Mouse (Mus musculus) liver, embryonic 14.5 days (tissue): ENCODE results near the gene Mafg. TPM values are rescaled to one million over a fixed set of nuclear protein-coding genes. Genes with fewer than 3 reads are reported as not detected.

Experiments used
- ATAC-seq: fragments of 200-750 bp; cut with Nextera tagmentation; 2 replicates; pipeline ENCODE4 v1.8.0; 2017; ENCODE audit warnings: moderate number of reproducible peaks, mild to moderate bottlenecking, moderate library complexity; ENCODE audit not compliant: insufficient read depth
- DNase-seq, 3 experiments: peaks; one replicate each; pipeline ENCODE4 v3.0.0-alpha.2; 2012 to 2013; ENCODE audit warnings: low read depth in 3 of 3, low spot score in 3 of 3
- H3K27ac ChIP-seq: fragments of 300-500 bp; sonication (generic); 2 replicates; pipeline ENCODE4 v1.5.1; 2014; ENCODE audit warnings: moderate library complexity, mild to moderate bottlenecking, control low read depth, inconsistent platforms
- H3K27me3 ChIP-seq: fragments of 300-500 bp; sonication (generic); 2 replicates; pipeline ENCODE4 v1.6.1; 2014; ENCODE audit warnings: mild to moderate bottlenecking, low read length, moderate library complexity; ENCODE audit not compliant: control insufficient read depth, insufficient read depth
- H3K36me3 ChIP-seq: fragments of 300-500 bp; sonication (generic); replicated peaks from 2 replicates; pipeline ENCODE4 v1.6.1; 2014; ENCODE audit warnings: low read depth; ENCODE audit not compliant: control insufficient read depth, insufficient read depth
- H3K4me1 ChIP-seq, 2 experiments: fragments of 200-500 bp in 1 of 2; fragments of 300-500 bp in 1 of 2; sonication (generic) in 1 of 2; replicated peaks; 2 replicates each; pipeline ENCODE4 v1.6.1; 2012 to 2014; ENCODE audit warnings: antibody characterized with exemption in 1 of 2, inconsistent platforms in 1 of 2, low read length in 1 of 2; ENCODE audit not compliant: control insufficient read depth in 2 of 2, insufficient read depth in 2 of 2
- H3K4me2 ChIP-seq: fragments of 300-500 bp; sonication (generic); 2 replicates; pipeline ENCODE4 v1.6.1; 2014; ENCODE audit warnings: low read depth, mild to moderate bottlenecking, control low read depth, moderate library complexity
- H3K4me3 ChIP-seq, 2 experiments: fragments of 200-500 bp in 1 of 2; fragments of 300-500 bp in 1 of 2; sonication (generic) in 1 of 2; 2 replicates each; pipeline ENCODE4 v1.5.1; 2012 to 2014; ENCODE audit warnings: low read depth in 2 of 2, low read length in 2 of 2, mild to moderate bottlenecking in 2 of 2, control low read depth in 1 of 2, inconsistent platforms in 1 of 2, moderate library complexity in 1 of 2; ENCODE audit not compliant: insufficient read depth in 1 of 2
- H3K9ac ChIP-seq: fragments of 300-500 bp; sonication (generic); replicated peaks from 2 replicates; pipeline ENCODE4 v1.6.1; 2014; ENCODE audit warnings: mild to moderate bottlenecking, control low read depth, moderate library complexity
- H3K9me3 ChIP-seq: fragments of 300-500 bp; sonication (generic); 2 replicates; pipeline ENCODE4 v1.6.1; 2016; ENCODE audit warnings: low read length, mixed read lengths; ENCODE audit not compliant: control insufficient read depth
- CTCF ChIP-seq: IDR thresholded peaks from 2 replicates; pipeline ENCODE4 v1.5.1; 2016; ENCODE audit warnings: antibody characterized with exemption, low read depth, control low read depth
- EP300 ChIP-seq: IDR thresholded peaks from 2 replicates; pipeline ENCODE4 v1.6.1; 2016; ENCODE audit warnings: antibody characterized with exemption, low read depth
- WGBS: fragments of 180-500 bp; shearing (Covaris S2); extraction: QIAGEN DNeasy Blood & Tissue Kit; methylation state at CpG from one replicate; pipeline ENCODE4 v1.1.7; 2014; ENCODE audit not compliant: insufficient replicate concordance; 5-methylcytosine and 5-hydroxymethylcytosine counted together
- polyA plus RNA-seq, 2 experiments: library from polyadenylated mRNA; depleted of rRNA in 1 of 2; stranded (reverse) in 1 of 2; unstranded in 1 of 2; fragments of >200 nt; fragmentation: Nextera tagmentation in 1 of 2; extraction: Ambion mirVana in 1 of 2; gene quantifications; 2 replicates each; pipeline versions ENCODE4 v1.2.1 to v1.2.3; 2012 to 2014

The Mafg gene
- polyA plus RNA-seq, 2 experiments, result 20.9 to 30.9 TPM

- H3K36me3 ChIP-seq, result no peaks in the 10 kb centered on the region
- H3K4me1 ChIP-seq, result no peaks in the 10 kb centered on the region
- no peaks in the 10 kb centered on the region for H3K9me3 ChIP-seq
- ATAC-seq, result no peak
- no peak overlapping the region for H3K4me2 ChIP-seq
- no peak overlapping the region for H3K27ac ChIP-seq
- H3K4me3 ChIP-seq, result no peak overlapping the region
- no peak overlapping the region for H3K9ac ChIP-seq
- TF ChIP-seq CTCF (no peak), EP300 (no peak)
- H3K27me3 ChIP-seq, result peaks cover 52% of the 10 kb centered on the region
- 69% methylated on average over 4 of the region's 4 CpGs for WGBS
- DNase-seq, result no peak
Measured at GRCm38 (mm10) chr11:120657301-120657700, 23.9 kb upstream of the Mafg start.

GRCm38 (mm10) chr11:120654741-120655140 lies 21.3 kb upstream of the Mafg start:
- H3K9me3 ChIP-seq, result no peaks in the 10 kb centered on the region
- TF ChIP-seq EP300 (no peak), CTCF (no peak)
- H3K4me3 ChIP-seq, result no peak overlapping the region
- ATAC-seq (no peak), DNase-seq (no peak)
- no peak overlapping the region for H3K4me2 ChIP-seq
- H3K9ac ChIP-seq, result no peak overlapping the region
- H3K27ac ChIP-seq, result no peak overlapping the region
- peaks cover 26% of the 10 kb centered on the region for H3K27me3 ChIP-seq
- no peaks in the 10 kb centered on the region for H3K36me3 ChIP-seq
- WGBS, result 49% methylated on average over 3 of the region's 3 CpGs
- no peaks in the 10 kb centered on the region for H3K4me1 ChIP-seq

- H3K4me1 ChIP-seq, result no peaks in the 10 kb centered on the region; a peak in 1 of 4 replicates
- WGBS, result 56% methylated on average over 3 of the region's 3 CpGs
- TF ChIP-seq EP300 (no peak), CTCF (peak; percentile 74)
- no peaks in the 10 kb centered on the region for H3K9me3 ChIP-seq
- no peak overlapping the region for H3K4me3 ChIP-seq
- no peak overlapping the region for H3K4me2 ChIP-seq
- no peak for DNase-seq
- H3K27me3 ChIP-seq, result peaks cover 6% of the 10 kb centered on the region; the same call in 1 of the 2 replicates
- H3K9ac ChIP-seq, result no peak overlapping the region
- no peaks in the 10 kb centered on the region for H3K36me3 ChIP-seq
- no peak for ATAC-seq
- no peak overlapping the region for H3K27ac ChIP-seq
Measured at GRCm38 (mm10) chr11:120651872-120652271, 18.5 kb upstream of the Mafg start.

- Histone ChIP-seq H3K4me2 (peak within 1 kb of the TSS; percentile 55), H3K9ac (peak within 1 kb of the TSS; percentile 7), H3K9me3 (no peaks in the 10 kb centered on the region), H3K27me3 (peaks cover 4% of the 10 kb centered on the region), H3K36me3 (no peaks in the 10 kb centered on the region), H3K4me3 (peak within 1 kb of the TSS; percentile 31 to 32), H3K27ac (no peak within 1 kb of the TSS), H3K4me1 (peaks cover 4 to 5% of the 10 kb centered on the region in 2 experiments)
- 6% methylated on average over 13 of the region's 13 CpGs for WGBS
- TF ChIP-seq EP300 (no peak), CTCF (0 out of 2 replicates have a peak, but pooled peaks have one; percentile 5)
- no peak for DNase-seq
- ATAC-seq, result no peak
Measured at GRCm38 (mm10) chr11:120648001-120648476, 14.6 kb upstream of the Mafg start, which contains the start of gene Myadml2. Gene Myadml2, minus strand, starts transcription at chr11:120648158.

GRCm38 (mm10) chr11:120647047-120647830 lies 13.8 kb upstream of the Mafg start:
- no peak overlapping the region for H3K27ac ChIP-seq
- H3K4me2 ChIP-seq, result peak overlapping the region; percentile 55; the same call in 1 of the 2 replicates
- peaks cover 4% of the 10 kb centered on the region for H3K27me3 ChIP-seq
- DNase-seq (no peak), ATAC-seq (no peak)
- TF ChIP-seq EP300, result no peak
- H3K9me3 ChIP-seq, result no peaks in the 10 kb centered on the region
- H3K4me3 ChIP-seq, result no peak overlapping the region
- 76% methylated on average over 35 of the region's 35 CpGs for WGBS
- no peak overlapping the region for H3K9ac ChIP-seq
- peaks cover 7 to 8% of the 10 kb centered on the region in 2 experiments for H3K4me1 ChIP-seq
- H3K36me3 ChIP-seq, result no peaks in the 10 kb centered on the region
